Mouse (Mus musculus) spleen, adult 2 months (tissue): ENCODE measurements around the gene Ipcef1. TPM values are rescaled to one million over a fixed set of nuclear protein-coding genes. Genes with fewer than 3 reads are reported as not detected.

Experiments
- DNase-seq, 2 experiments: peaks; one replicate each; pipeline versions ENCODE4 v3.0.0 to v3.0.0-alpha.2; 2012 to 2021; ENCODE audit warnings: low spot score in 2 of 2, low read depth in 1 of 2
- H3K27ac ChIP-seq: fragments of 200-500 bp; 2 replicates; pipeline ENCODE4 v1.5.1; 2012; ENCODE audit warnings: low read length, inconsistent platforms; ENCODE audit not compliant: insufficient read depth
- H3K27me3 ChIP-seq: fragments of 200-500 bp; 2 replicates; pipeline ENCODE4 v1.6.1; 2012; ENCODE audit warnings: mild to moderate bottlenecking, moderate library complexity, low read length, inconsistent platforms; ENCODE audit not compliant: control insufficient read depth, insufficient read depth
- H3K36me3 ChIP-seq: fragments of 200-500 bp; 2 replicates; pipeline ENCODE4 v1.6.1; 2012; ENCODE audit warnings: mild to moderate bottlenecking, low read length, inconsistent platforms; ENCODE audit not compliant: control insufficient read depth, insufficient read depth
- H3K4me1 ChIP-seq: fragments of 200-500 bp; 2 replicates; pipeline ENCODE4 v1.6.1; 2011; ENCODE audit warnings: inconsistent platforms; ENCODE audit not compliant: control insufficient read depth, insufficient read depth, insufficient read length
- H3K4me3 ChIP-seq: fragments of 200-500 bp; 2 replicates; pipeline ENCODE4 v1.5.1; 2011; ENCODE audit warnings: mild to moderate bottlenecking, inconsistent platforms; ENCODE audit not compliant: insufficient read depth, insufficient read length; ENCODE audit errors: extremely low read depth
- CTCF ChIP-seq: fragments of 200-500 bp; IDR thresholded peaks from 2 replicates; pipeline ENCODE4 v1.5.1; 2011; ENCODE audit warnings: mild to moderate bottlenecking, inconsistent platforms; ENCODE audit not compliant: insufficient read depth, insufficient read length, insufficient replicate concordance; ENCODE audit errors: extremely low read depth
- POLR2A ChIP-seq: fragments of 200-500 bp; IDR thresholded peaks from 2 replicates; pipeline ENCODE4 v1.6.1; 2011; ENCODE audit warnings: low read depth, low read length, inconsistent platforms
- WGBS: fragments of 180-500 bp; shearing (Covaris S2); methylation state at CpG from one replicate; pipeline ENCODE4 v1.1.7; 2018; 5-methylcytosine and 5-hydroxymethylcytosine counted together
- polyA plus RNA-seq: library from polyadenylated mRNA; depleted of rRNA; stranded (reverse); fragments of >200 nt; gene quantifications from 2 replicates; pipeline ENCODE4 v1.2.3, GENCODE M21; 2012

Ipcef1 gene
- polyA plus RNA-seq, 1 experiment: 3.6 TPM

GRCm38 (mm10) chr10:7037194-7037593, 15.1 kb downstream of the Ipcef1 start:
- H3K4me1 ChIP-seq: peaks cover 7% of the 10 kb centered on the region
- no peaks in the 10 kb centered on the region for H3K27me3 ChIP-seq
- H3K36me3 ChIP-seq: no peaks in the 10 kb centered on the region
- TF ChIP-seq POLR2A (no peak), CTCF (no peak)
- DNase-seq: no peak
- no peak overlapping the region for H3K4me3 ChIP-seq
- H3K27ac ChIP-seq: no peak overlapping the region
- 85% methylated on average over 5 of the region's 5 CpGs for WGBS

- H3K27me3 ChIP-seq: no peaks in the 10 kb centered on the region
- TF ChIP-seq CTCF (no peak), POLR2A (no peak)
- WGBS: 67% methylated on average over 12 of the region's 12 CpGs
- no peak for DNase-seq
- H3K4me1 ChIP-seq: peaks cover 1% of the 10 kb centered on the region; the same call in 1 of the 2 replicates
- H3K27ac ChIP-seq: no peak overlapping the region
- H3K4me3 ChIP-seq: no peak overlapping the region
- H3K36me3 ChIP-seq: no peaks in the 10 kb centered on the region
These were observed 16.7 kb downstream of the Ipcef1 start for GRCm38 (mm10) chr10:7035547-7035946.

GRCm38 (mm10) chr10:7033459-7033858, 18.8 kb downstream of the Ipcef1 start:
- no peaks in the 10 kb centered on the region for H3K27me3 ChIP-seq
- H3K27ac ChIP-seq: no peak overlapping the region
- no peak for DNase-seq
- H3K36me3 ChIP-seq: no peaks in the 10 kb centered on the region
- TF ChIP-seq CTCF (no peak), POLR2A (no peak)
- no peak overlapping the region for H3K4me3 ChIP-seq
- WGBS: 93% methylated on average over 2 of the region's 2 CpGs
- no peaks in the 10 kb centered on the region; the same call in 1 of the 2 replicates for H3K4me1 ChIP-seq

GRCm38 (mm10) chr10:7025028-7025427, 27.2 kb downstream of the Ipcef1 start:
- H3K27me3 ChIP-seq: no peaks in the 10 kb centered on the region

GRCm38 (mm10) chr10:7020551-7020950, 31.7 kb downstream of the Ipcef1 start:
- no peak for TF ChIP-seq CTCF
- no peak for TF ChIP-seq POLR2A
- Histone ChIP-seq H3K27me3 (no peaks in the 10 kb centered on the region), H3K4me1 (no peaks in the 10 kb centered on the region), H3K36me3 (no peaks in the 10 kb centered on the region), H3K27ac (no peak overlapping the region), H3K4me3 (no peak overlapping the region)
- no peak for DNase-seq
- WGBS: 91% methylated on average over 9 of the region's 9 CpGs

More at GRCm38 (mm10) chr10:7025028-7025427, 27.2 kb downstream of the Ipcef1 start:
- Histone ChIP-seq H3K4me3 (no peak overlapping the region), H3K36me3 (no peaks in the 10 kb centered on the region), H3K27ac (no peak overlapping the region), H3K4me1 (no peaks in the 10 kb centered on the region)
- TF ChIP-seq POLR2A: no peak
- TF ChIP-seq CTCF: no peak
- 95% methylated on average over 1 of the region's 1 CpGs for WGBS
- DNase-seq: no peak

GRCm38 (mm10) chr10:7019781-7020386, 32.4 kb downstream of the Ipcef1 start:
- DNase-seq: no peak
- H3K27ac ChIP-seq: no peak overlapping the region
- H3K4me3 ChIP-seq: no peak overlapping the region
- TF ChIP-seq CTCF (no peak), POLR2A (no peak)
- H3K4me1 ChIP-seq: no peaks in the 10 kb centered on the region
- no peaks in the 10 kb centered on the region for H3K36me3 ChIP-seq
- H3K27me3 ChIP-seq: no peaks in the 10 kb centered on the region
- 83% methylated on average over 7 of the region's 7 CpGs for WGBS

GRCm38 (mm10) chr10:7015199-7015598, 37.1 kb downstream of the Ipcef1 start:
- no peak overlapping the region for H3K27ac ChIP-seq
- DNase-seq: no peak
- TF ChIP-seq CTCF (no peak), POLR2A (no peak)
- no peaks in the 10 kb centered on the region for H3K36me3 ChIP-seq
- H3K4me1 ChIP-seq: peaks cover 4% of the 10 kb centered on the region; the same call in 1 of the 2 replicates
- 45% methylated on average over 1 of the region's 1 CpGs for WGBS
- H3K27me3 ChIP-seq: no peaks in the 10 kb centered on the region
- H3K4me3 ChIP-seq: no peak overlapping the region
